Mouse (Mus musculus): Measurements from ENCODE around the gene Zfp956. TPM values are rescaled to one million over a fixed set of nuclear protein-coding genes. Genes with fewer than 3 reads are reported as not detected.
A peak's percentile ranks its signal among the peaks of the same experiment; 100 is the strongest.

The Zfp956 gene
- 8.1 and 11.0 TPM in 2 replicates for total RNA-seq (2012; rRNA removed)
- 10 to 100 TPM in 1 of 2 experiments, not detected in 1; 13.1 TPM for polyA plus RNA-seq (2012; ENCODE audit: insufficient read depth in 1 of 2, insufficient read length in 2 of 2, low read depth in 1 of 2, low replicate concordance in 2 of 2, missing spikeins in 1 of 2)

GRCm38 (mm10) chr6:47953191-47953726 lies at the start of gene Zfp956:
Zfp956 (plus strand) TSS chr6:47953390.
- H3K79me2 ChIP-seq (ENCODE audit: control insufficient read depth, insufficient read depth, low read length, poor library complexity), result peaks cover 16% of the 10 kb centered on the region
- no peaks in the 10 kb centered on the region for H3K27me3 ChIP-seq (ENCODE audit: control insufficient read depth in 1 of 2, insufficient read depth in 2 of 2, low read length in 2 of 2)
- peak within 1 kb of the TSS; percentile 83 for H3K9ac ChIP-seq (ENCODE audit: control insufficient read depth, low read depth, low read length, poor library complexity, severe bottlenecking)
- H3K36me3 ChIP-seq (ENCODE audit: control insufficient read depth in 1 of 2, insufficient read depth in 2 of 2, low read length in 2 of 2), result peaks cover 0 to 15% of the 10 kb centered on the region in 2 experiments; a peak in 2 of 4 replicates
- DNase-seq (ENCODE audit: low read depth, low spot score), result peak; percentile 96
- H3K9me3 ChIP-seq (replicated peaks; ENCODE audit: insufficient read depth, low read length), result no peaks in the 10 kb centered on the region
- H3K27ac ChIP-seq (ENCODE audit: control insufficient read depth, low read depth, low read length), result peak within 1 kb of the TSS; percentile 69
- peaks cover 3 to 13% of the 10 kb centered on the region in 2 experiments for H3K4me1 ChIP-seq (ENCODE audit: control insufficient read depth in 1 of 2, insufficient read depth in 2 of 2, low read length in 2 of 2)
- H3K4me3 ChIP-seq (ENCODE audit: control insufficient read depth in 1 of 2, insufficient read depth in 1 of 2, low read depth in 2 of 2, low read length in 2 of 2), result peak within 1 kb of the TSS; percentile 88 to 92
- TF ChIP-seq CHD1 (IDR thresholded peaks at IDR 0.05; ENCODE audit: low read depth, low read length) (no peak), KAT2A (conservative IDR thresholded peaks at IDR 0.05; ENCODE audit: low read depth, low read length) (no peak), NRF1 (IDR thresholded peaks at IDR 0.05; ENCODE audit: insufficient read depth, low read depth, low read length, poor library complexity, severe bottlenecking) (no peak), JUND (IDR thresholded peaks at IDR 0.05; ENCODE audit: low read depth, low read length) (no peak), MAZ (IDR thresholded peaks at IDR 0.05; ENCODE audit: low read depth, low read length) (no peak), POLR2A (IDR thresholded peaks at IDR 0.05; ENCODE audit: control insufficient read depth in 1 of 2, insufficient read depth in 1 of 2, low read depth in 1 of 2, low read length in 2 of 2, poor library complexity in 1 of 2) (peak; percentile 79 to 88), ZC3H11A (IDR thresholded peaks at IDR 0.05; ENCODE audit: low read depth, low read length) (no peak), ZKSCAN1 (IDR thresholded peaks at IDR 0.05; ENCODE audit: low read depth, low read length) (no peak), TBP (IDR thresholded peaks at IDR 0.05; ENCODE audit: low read depth, low read length) (peak; percentile 73; the same call in 1 of the 2 replicates), ELF1 (IDR thresholded peaks at IDR 0.05; ENCODE audit: low read depth, low read length) (no peak), GATA1 (IDR thresholded peaks at IDR 0.05; ENCODE audit: low read depth, low read length) (no peak), ZNF384 (IDR thresholded peaks at IDR 0.05; ENCODE audit: low read depth, low read length) (no peak), UBTF (IDR thresholded peaks at IDR 0.05; ENCODE audit: borderline replicate concordance, insufficient read depth, low read depth, low read length) (no peak), SIN3A (IDR thresholded peaks at IDR 0.05; ENCODE audit: low read length) (peak; percentile 59; the same call in 1 of the 2 replicates), MYC (IDR thresholded peaks at IDR 0.05; ENCODE audit: low read depth, low read length) (no peak), ETS1 (IDR thresholded peaks at IDR 0.05; ENCODE audit: low read depth, low read length) (no peak), CTCF (IDR thresholded peaks at IDR 0.05 in 2 of 3, conservative IDR thresholded peaks at IDR 0.05 in 1 of 3; ENCODE audit: control insufficient read depth in 1 of 3, insufficient read depth in 1 of 3, low read depth in 2 of 3, low read length in 3 of 3, poor library complexity in 1 of 3, severe bottlenecking in 1 of 3) (no peak), SMC3 (IDR thresholded peaks at IDR 0.05; ENCODE audit: low read depth, low read length) (no peak), NELFE (IDR thresholded peaks at IDR 0.05; ENCODE audit: low read depth, low read length) (peak; percentile 83), RAD21 (IDR thresholded peaks at IDR 0.05; ENCODE audit: low read depth, low read length) (no peak), MXI1 (IDR thresholded peaks at IDR 0.05; ENCODE audit: low read depth, low read length) (peak; percentile 67), MAFK (IDR thresholded peaks at IDR 0.05; ENCODE audit: borderline replicate concordance, low read depth, low read length) (no peak), TCF12 (IDR thresholded peaks at IDR 0.05; ENCODE audit: low read depth, low read length) (no peak), USF1 (IDR thresholded peaks at IDR 0.05; ENCODE audit: low read depth, low read length) (0 out of 2 replicates have a peak, but pooled peaks have one; percentile 35), ZMIZ1 (IDR thresholded peaks at IDR 0.05; ENCODE audit: low read depth, low read length) (no peak), RCOR1 (IDR thresholded peaks at IDR 0.05; ENCODE audit: low read depth, low read length) (no peak), HCFC1 (IDR thresholded peaks at IDR 0.05; ENCODE audit: low read depth, low read length) (peak; percentile 29; the same call in 1 of the 2 replicates), MEF2A (IDR thresholded peaks at IDR 0.05; ENCODE audit: extremely low read depth, insufficient replicate concordance, low read depth, low read length, poor library complexity, severe bottlenecking) (no peak), USF2 (IDR thresholded peaks at IDR 0.05; ENCODE audit: borderline replicate concordance in 1 of 2, insufficient read depth in 1 of 2, low read depth in 1 of 2, low read length in 2 of 2) (no peak), POLR2AphosphoS2 (IDR thresholded peaks at IDR 0.05; ENCODE audit: low read length) (peak; percentile 70; the same call in 1 of the 2 replicates), POLR2AphosphoS5 (IDR thresholded peaks at IDR 0.05; ENCODE audit: borderline replicate concordance, low read depth, low read length) (0 out of 2 replicates have a peak, but pooled peaks have one; percentile 79), TAL1 (IDR thresholded peaks at IDR 0.05; ENCODE audit: low read length) (no peak), BHLHE40 (IDR thresholded peaks at IDR 0.05; ENCODE audit: borderline replicate concordance, low read depth, low read length) (no peak), MYB (IDR thresholded peaks at IDR 0.05; ENCODE audit: low read depth, low read length) (0 out of 2 replicates have a peak, but pooled peaks have one; percentile 27), GABPA (IDR thresholded peaks at IDR 0.05; ENCODE audit: low read depth, low read length) (no peak), CHD2 (IDR thresholded peaks at IDR 0.05; ENCODE audit: low read length) (no peak)
